Mouse (Mus musculus) hindbrain, embryonic 16.5 days (tissue): ENCODE measurements at regions not wholly inside any gene's neighbourhood (a gene's known extent, or its start where the extent isn't known, plus 50 kb on each side); places are given as distances from the start of the nearest gene placed in this dataset.

ENCODE experiments used
- ATAC-seq: fragments of 200-750 bp; cut with Nextera tagmentation; 2 replicates; pipeline ENCODE4 v1.8.0; 2017; ENCODE audit warnings: moderate TSS enrichment, moderate library complexity
- H3K27ac ChIP-seq: fragments of 300-500 bp; sonication (generic); 2 replicates; pipeline ENCODE4 v1.5.1; 2014; ENCODE audit warnings: low read depth, mild to moderate bottlenecking, control low read depth, low read length, moderate library complexity
- H3K27me3 ChIP-seq: fragments of 300-500 bp; sonication (generic); replicated peaks from 2 replicates; pipeline ENCODE4 v1.6.1; 2014; ENCODE audit warnings: low read length; ENCODE audit not compliant: control insufficient read depth, insufficient read depth
- H3K36me3 ChIP-seq: fragments of 300-500 bp; sonication (generic); 2 replicates; pipeline ENCODE4 v1.6.1; 2014; ENCODE audit warnings: mild to moderate bottlenecking, low read length, moderate library complexity, mixed read lengths; ENCODE audit not compliant: control insufficient read depth, insufficient read depth
- H3K4me1 ChIP-seq: fragments of 300-500 bp; sonication (generic); 2 replicates; pipeline ENCODE4 v1.6.1; 2014; ENCODE audit warnings: low read depth, low read length; ENCODE audit not compliant: control insufficient read depth, insufficient read depth
- H3K4me2 ChIP-seq: fragments of 300-500 bp; sonication (generic); 2 replicates; pipeline ENCODE4 v1.6.1; 2014; ENCODE audit warnings: mild to moderate bottlenecking, low read length, control low read depth, moderate library complexity
- H3K4me3 ChIP-seq: fragments of 300-500 bp; sonication (generic); 2 replicates; pipeline ENCODE4 v1.5.1; 2014; ENCODE audit warnings: mild to moderate bottlenecking, low read length, control low read depth, moderate library complexity
- H3K9ac ChIP-seq: fragments of 300-500 bp; sonication (generic); 2 replicates; pipeline ENCODE4 v1.6.1; 2014; ENCODE audit warnings: low read depth, mild to moderate bottlenecking, control low read depth, low read length, moderate library complexity
- H3K9me3 ChIP-seq: fragments of 300-500 bp; sonication (generic); 2 replicates; pipeline ENCODE4 v1.6.1; 2014; ENCODE audit warnings: mild to moderate bottlenecking, low read length, moderate library complexity; ENCODE audit not compliant: control insufficient read depth
- WGBS: fragments of 180-500 bp; shearing (Covaris S2); extraction: QIAGEN DNeasy Blood & Tissue Kit; methylation state at CpG from one replicate; pipeline ENCODE4 v1.1.7; 2014; 5-methylcytosine and 5-hydroxymethylcytosine counted together

DNA sequence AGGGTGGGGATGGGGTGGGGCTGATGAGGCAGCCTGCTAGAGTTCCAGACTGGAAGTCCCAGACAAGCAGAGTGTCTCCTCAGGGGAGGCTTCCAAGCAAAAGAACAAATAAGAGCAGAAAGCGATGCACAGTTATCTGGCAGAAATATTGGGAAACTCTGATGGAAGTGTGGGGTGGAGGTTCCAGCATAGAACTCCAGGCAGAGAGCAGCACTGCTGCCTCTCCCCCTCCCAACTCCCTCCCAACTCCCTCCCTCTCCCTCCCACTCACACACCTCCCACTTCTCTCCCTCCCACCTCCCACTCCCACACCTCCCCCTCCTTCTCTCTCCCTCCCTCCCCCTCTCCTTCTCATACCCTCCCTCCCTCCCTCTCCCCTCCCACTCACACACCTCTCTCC is 313.3 kb downstream of the Glrx3 start:
- no peak overlapping the region for H3K4me3 ChIP-seq
- H3K36me3 ChIP-seq = no peaks in the 10 kb centered on the region
- ATAC-seq = no peak
- H3K9ac ChIP-seq = no peak overlapping the region
- no peaks in the 10 kb centered on the region for H3K4me1 ChIP-seq
- WGBS = 70% methylated on average over 1 of the region's 1 CpGs
- H3K27ac ChIP-seq = no peak overlapping the region
- no peaks in the 10 kb centered on the region for H3K9me3 ChIP-seq
- no peak overlapping the region for H3K4me2 ChIP-seq
- H3K27me3 ChIP-seq = no peaks in the 10 kb centered on the region

DNA sequence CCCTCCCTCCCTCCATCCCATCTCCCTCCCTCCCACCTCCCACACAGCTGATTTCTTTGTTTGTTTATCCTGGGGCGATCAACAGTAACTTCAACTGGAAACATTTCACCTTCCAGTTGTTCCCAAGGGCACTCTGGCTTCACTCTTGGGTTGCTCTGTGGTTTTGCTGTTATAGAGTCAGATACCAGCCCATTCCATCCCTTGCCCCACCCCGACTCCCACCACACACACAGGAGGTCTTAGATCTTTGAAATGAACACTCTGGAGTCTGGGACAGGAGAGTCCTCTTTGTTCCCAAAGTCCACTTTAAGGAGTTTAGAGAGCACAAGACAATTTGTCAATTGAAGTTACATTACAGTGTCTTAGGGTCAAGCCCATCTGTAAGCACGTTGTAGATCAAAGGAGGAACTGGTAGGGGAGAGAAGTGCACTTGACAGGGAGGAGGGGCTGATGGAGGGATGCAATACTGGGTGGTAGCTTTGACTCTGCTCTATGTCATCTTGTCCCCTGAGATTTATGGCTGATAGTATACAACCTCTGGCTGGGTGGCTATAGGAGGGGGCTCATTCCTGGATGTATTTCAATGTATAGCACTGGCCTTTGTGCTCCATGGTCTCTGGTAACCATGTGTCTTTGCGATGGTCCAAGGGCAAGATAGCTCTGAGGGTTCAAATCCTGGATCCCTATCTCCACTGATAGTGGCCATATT is 313.9 kb downstream of the Glrx3 start:
- WGBS = 51% methylated on average over 4 of the region's 4 CpGs
- no peak for ATAC-seq

DNA sequence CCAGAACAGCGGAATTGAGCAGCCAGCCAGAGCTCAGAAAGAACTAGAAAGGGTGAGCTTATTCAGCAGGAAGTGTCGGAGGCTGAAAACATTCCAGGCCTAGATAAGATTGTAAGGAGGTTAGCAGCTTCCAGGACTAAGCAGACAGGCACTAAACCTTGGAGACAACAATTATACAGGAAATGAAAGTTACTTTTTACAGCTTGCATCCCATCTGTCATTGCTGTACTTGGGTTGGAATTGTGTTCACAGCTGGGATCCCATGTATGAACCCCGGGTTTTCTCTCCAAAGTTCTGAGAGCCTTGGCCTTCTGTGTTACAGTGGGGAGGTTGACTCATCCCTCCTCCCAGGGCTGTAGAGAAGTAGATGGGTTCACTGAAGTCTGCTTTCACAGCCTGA is 328.5 kb downstream of the Glrx3 start:
- 85% methylated on average over 3 of the region's 3 CpGs for WGBS
- ATAC-seq = no peak

More for the DNA sequence above, 313.9 kb downstream of the Glrx3 start:
- no peak overlapping the region for H3K4me3 ChIP-seq
- no peaks in the 10 kb centered on the region for H3K36me3 ChIP-seq
- H3K27me3 ChIP-seq = no peaks in the 10 kb centered on the region
- no peak overlapping the region for H3K27ac ChIP-seq
- no peak overlapping the region for H3K9ac ChIP-seq
- H3K4me2 ChIP-seq = no peak overlapping the region
- H3K4me1 ChIP-seq = no peaks in the 10 kb centered on the region
- no peaks in the 10 kb centered on the region for H3K9me3 ChIP-seq

DNA sequence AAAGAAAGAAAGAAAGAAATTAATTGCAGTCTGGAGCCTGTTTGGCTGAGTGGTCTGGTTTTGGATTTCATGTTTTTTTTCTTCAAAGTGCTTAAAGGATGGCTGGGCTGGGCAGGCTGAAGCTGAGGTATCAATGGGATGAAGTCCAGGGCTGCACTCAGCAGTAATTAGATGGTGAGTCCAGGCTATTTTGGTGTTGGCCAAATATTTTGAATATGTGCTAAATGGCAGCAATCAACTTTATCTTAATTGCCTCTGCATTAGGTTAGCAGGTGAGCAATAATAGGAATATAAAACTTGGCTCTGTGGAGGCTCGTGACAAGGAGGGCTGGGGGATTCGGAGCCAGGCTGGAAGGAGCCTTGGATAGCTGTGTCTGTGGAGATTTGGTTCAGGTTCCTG is 329.3 kb downstream of the Glrx3 start:
- WGBS = 48% methylated on average over 2 of the region's 2 CpGs
- no peak for ATAC-seq
- Histone ChIP-seq H3K36me3 (no peaks in the 10 kb centered on the region), H3K9me3 (no peaks in the 10 kb centered on the region), H3K4me3 (no peak overlapping the region), H3K4me2 (no peak overlapping the region), H3K27ac (no peak overlapping the region), H3K4me1 (no peaks in the 10 kb centered on the region), H3K27me3 (no peaks in the 10 kb centered on the region), H3K9ac (no peak overlapping the region)

More for the DNA sequence above, 328.5 kb downstream of the Glrx3 start:
- Histone ChIP-seq H3K9me3 (no peaks in the 10 kb centered on the region), H3K4me1 (no peaks in the 10 kb centered on the region), H3K4me3 (no peak overlapping the region), H3K9ac (no peak overlapping the region), H3K4me2 (no peak overlapping the region), H3K27me3 (no peaks in the 10 kb centered on the region), H3K36me3 (no peaks in the 10 kb centered on the region), H3K27ac (no peak overlapping the region)

DNA sequence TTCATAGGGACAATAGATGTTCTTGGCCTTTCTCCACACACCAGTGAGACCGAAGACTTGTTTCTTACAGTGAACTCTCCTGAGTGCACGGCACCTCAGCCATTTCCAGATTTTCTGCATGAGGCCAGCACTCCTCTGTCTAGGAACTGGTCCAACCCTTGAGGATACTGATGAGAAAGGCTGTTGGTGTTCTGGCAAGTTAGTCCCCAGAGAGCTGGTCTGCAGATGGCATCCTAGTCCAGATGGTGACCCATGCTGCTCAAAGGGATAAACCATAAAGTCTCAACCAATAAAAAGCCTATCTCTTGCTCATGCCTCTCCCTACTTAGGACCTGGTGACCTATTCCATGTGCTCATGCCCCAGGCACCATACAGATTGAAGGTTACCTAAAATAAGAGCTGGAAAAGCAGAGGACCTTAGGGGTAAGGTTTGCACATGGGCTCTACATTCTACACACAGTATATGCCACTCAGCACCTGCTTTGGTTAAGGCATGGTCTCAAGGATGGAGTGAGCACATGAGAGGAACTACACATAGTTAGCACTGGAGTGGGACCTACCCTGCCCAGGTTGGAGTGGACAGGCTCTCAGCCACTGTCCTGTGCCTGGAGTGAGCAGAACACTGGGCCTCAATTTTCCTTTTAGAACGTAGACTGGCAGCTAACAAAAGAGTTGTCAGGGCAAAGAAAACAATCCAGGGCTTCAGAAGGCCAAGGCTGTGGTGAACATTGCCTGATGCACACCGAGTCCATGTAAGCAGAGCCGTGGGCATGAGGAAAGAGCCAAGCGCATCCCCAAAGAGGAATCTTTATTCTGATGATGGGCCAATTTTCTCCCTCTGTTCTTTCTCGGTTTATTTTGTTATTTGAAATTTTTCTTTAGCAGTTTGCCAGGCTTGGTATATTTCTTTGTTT is 335.9 kb downstream of the Glrx3 start:
- WGBS = 58% methylated on average over 7 of the region's 7 CpGs
- Histone ChIP-seq H3K4me1 (peaks cover 10% of the 10 kb centered on the region), H3K36me3 (no peaks in the 10 kb centered on the region), H3K9me3 (no peaks in the 10 kb centered on the region), H3K27me3 (no peaks in the 10 kb centered on the region), H3K27ac (peak overlapping the region; percentile 44; the same call in 1 of the 2 replicates), H3K9ac (no peak overlapping the region; the same call in 1 of the 2 replicates), H3K4me2 (no peak overlapping the region), H3K4me3 (no peak overlapping the region)
- no peak; the same call in 1 of the 2 replicates for ATAC-seq

DNA sequence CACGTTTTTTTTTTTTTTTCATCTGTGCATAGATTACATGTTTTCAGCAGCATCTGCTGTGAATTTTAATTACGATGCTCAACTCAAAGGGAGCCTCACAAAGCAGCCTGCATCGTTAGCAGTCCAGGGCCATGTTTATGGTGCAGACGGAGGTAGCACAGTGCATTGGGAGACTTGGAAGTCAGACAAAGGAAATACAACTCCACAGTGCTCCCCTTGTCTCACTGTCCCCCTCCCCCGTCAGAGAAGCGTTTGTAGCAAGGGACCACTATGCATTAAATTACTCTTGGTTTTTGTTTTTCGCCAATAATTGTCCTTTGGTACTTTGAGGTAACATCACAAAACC is 336.5 kb downstream of the Glrx3 start:
- Histone ChIP-seq H3K4me3 (no peak overlapping the region), H3K36me3 (no peaks in the 10 kb centered on the region), H3K9me3 (no peaks in the 10 kb centered on the region), H3K27ac (no peak overlapping the region; the same call in 1 of the 2 replicates), H3K9ac (peak overlapping the region; percentile 14; the same call in 1 of the 2 replicates), H3K4me2 (no peak overlapping the region), H3K4me1 (peaks cover 10% of the 10 kb centered on the region), H3K27me3 (no peaks in the 10 kb centered on the region)
- 26% methylated on average over 7 of the region's 7 CpGs for WGBS
- no peak for ATAC-seq

DNA sequence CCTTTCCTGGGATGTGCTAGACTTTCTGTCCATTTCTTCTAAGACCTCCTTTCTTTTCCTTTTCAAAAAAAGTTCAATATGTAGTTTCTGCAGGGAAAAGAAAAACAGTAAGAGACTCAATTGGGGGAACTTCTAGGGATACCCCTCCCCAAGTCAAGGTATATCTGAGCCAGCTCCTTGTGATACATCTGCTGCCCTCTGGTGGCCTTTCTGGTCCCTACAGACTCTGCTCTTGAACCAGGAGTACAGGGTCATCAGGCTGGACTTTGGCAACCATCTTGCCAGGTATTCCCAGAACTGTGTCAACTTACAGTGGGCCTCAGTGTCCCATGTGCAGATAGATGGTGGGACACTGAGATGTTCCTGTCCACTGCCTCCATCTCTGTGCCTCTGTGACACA is 346.5 kb downstream of the Glrx3 start:
- Histone ChIP-seq H3K4me3 (no peak overlapping the region), H3K27me3 (no peaks in the 10 kb centered on the region), H3K4me1 (no peaks in the 10 kb centered on the region), H3K4me2 (no peak overlapping the region), H3K36me3 (no peaks in the 10 kb centered on the region), H3K9me3 (no peaks in the 10 kb centered on the region; the same call in 1 of the 2 replicates), H3K27ac (no peak overlapping the region), H3K9ac (no peak overlapping the region)
- ATAC-seq = no peak

DNA sequence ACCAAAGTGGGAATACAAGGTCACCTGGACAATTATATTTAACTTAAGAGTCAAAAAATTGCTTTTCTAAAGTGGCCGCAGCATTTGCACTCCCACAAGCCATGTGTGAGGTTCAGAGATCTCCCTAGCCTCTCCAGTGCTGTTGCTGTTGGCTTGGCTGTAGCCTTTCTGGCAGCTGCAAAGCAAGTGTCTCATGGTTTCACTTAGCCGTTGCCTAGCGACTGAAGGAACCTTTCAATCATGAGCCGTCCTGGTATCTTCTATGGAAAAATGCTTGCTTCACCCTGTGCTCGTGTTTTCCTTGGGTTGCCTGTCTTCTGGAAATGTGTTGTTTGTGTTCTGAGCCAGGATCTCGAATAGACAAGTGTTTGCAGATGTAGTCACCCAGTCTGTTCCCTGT is 367.9 kb downstream of the Glrx3 start:
- H3K4me1 ChIP-seq = peaks cover 4% of the 10 kb centered on the region
- ATAC-seq = peak; percentile 71; the same call in 1 of the 2 replicates
- H3K27ac ChIP-seq = no peak overlapping the region
- no peaks in the 10 kb centered on the region for H3K36me3 ChIP-seq
- no peak overlapping the region for H3K4me2 ChIP-seq
- no peaks in the 10 kb centered on the region for H3K27me3 ChIP-seq
- WGBS = 20% methylated on average over 6 of the region's 6 CpGs
- H3K9me3 ChIP-seq = no peaks in the 10 kb centered on the region
- H3K4me3 ChIP-seq = no peak overlapping the region
- H3K9ac ChIP-seq = no peak overlapping the region

DNA sequence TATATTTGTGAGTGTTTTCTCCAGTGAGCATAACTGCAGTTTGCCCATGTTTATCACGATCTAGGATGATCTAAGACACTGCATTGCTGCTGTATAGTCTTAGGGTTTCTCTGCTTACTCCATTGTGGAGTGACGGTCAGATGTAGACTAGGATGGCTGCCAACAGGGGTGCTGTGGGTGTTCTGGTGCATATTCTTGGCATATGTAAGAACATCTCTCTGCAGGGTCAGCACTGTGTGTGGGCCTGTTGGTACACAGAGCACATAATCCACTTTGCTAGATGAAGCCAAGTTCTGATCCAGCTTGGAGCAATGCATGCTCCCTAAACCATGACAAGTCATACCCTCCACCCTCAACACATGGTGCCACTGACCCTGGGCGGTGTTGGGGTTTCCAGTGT is 375.4 kb downstream of the Glrx3 start:
- Histone ChIP-seq H3K9ac (no peak overlapping the region), H3K4me3 (no peak overlapping the region), H3K27me3 (no peaks in the 10 kb centered on the region), H3K4me1 (no peaks in the 10 kb centered on the region), H3K27ac (no peak overlapping the region), H3K4me2 (no peak overlapping the region), H3K36me3 (no peaks in the 10 kb centered on the region), H3K9me3 (no peaks in the 10 kb centered on the region; the same call in 1 of the 2 replicates)
- ATAC-seq = no peak
- WGBS = 80% methylated on average over 3 of the region's 3 CpGs
